Mouse (Mus musculus): Measurements from ENCODE around the gene Dpep2nb.

DNA sequence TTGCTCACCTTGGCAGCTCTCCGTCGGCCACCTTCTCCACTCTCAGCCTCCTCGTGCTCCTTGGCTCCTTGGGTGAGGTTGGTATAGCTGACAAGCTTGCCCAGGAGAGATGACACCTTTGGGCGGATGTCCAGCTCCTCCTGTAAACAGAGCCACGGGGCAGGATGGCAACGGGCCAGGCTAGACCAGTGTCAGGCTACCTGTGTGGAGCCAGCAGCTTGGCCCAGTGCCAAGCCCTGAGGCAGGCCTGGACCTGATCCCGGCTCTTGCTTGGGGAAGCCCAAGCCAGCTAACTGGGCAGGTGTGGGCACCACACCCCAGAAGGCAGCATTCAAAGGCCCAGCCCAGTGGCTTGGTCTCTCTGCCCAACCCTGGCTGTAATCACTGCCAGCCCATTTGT, 46.4 kb downstream of the Dpep2nb start:
- TF ChIP-seq CTCF (IDR thresholded peaks at IDR 0.05; ENCODE audit: insufficient read depth, low read depth, low read length), result no peak
- no peak for TF ChIP-seq POLR2A (IDR thresholded peaks at IDR 0.05; ENCODE audit: insufficient read depth, low read depth, low read length)
